ENCODE assay signal across 9 mouse cellular contexts in genomic region chr2:27718191-27718590, GRCm38 (mm10). TPM values are rescaled to one million over a fixed set of nuclear protein-coding genes. Genes with fewer than 3 reads are reported as not detected.
DNase-seq lines count a peak whose midpoint lies in the region; ATAC-seq lines count a peak whose summit lies in the region.
"Had no signal": no experiment of that assay in that cellular context is flagged by ENCODE, and none has a peak within 500 bp of the region (broad histone marks: within the 10 kb centered on the region; RNA-seq: fewer than 3 reads in every experiment).

No protein-coding gene starts in this region.

- H3K9ac ChIP-seq in embryonic facial prominence, embryonic 13.5 days, result 0 out of 2 replicates have a peak overlapping the region, but pooled peaks have one; percentile 11
- no peak overlapping the region for H3K9ac ChIP-seq in intestine, embryonic 15.5 days
- H3K9ac ChIP-seq in lung, embryonic 16.5 days (ENCODE audit: low read length), result no peak overlapping the region
- H3K9ac ChIP-seq: midbrain, embryonic 12.5 days had no signal

- no peak; the same call in 1 of the 2 replicates for ATAC-seq in embryonic facial prominence, embryonic 13.5 days (ENCODE audit: insufficient number of reproducible peaks, insufficient read depth, low FRiP score, low TSS enrichment, low read depth)
- ATAC-seq in intestine, embryonic 15.5 days, result peak; percentile 79
- peak; percentile 81 for ATAC-seq in lung, embryonic 16.5 days (ENCODE audit: low read depth)

- H3K4me3 ChIP-seq in embryonic facial prominence, embryonic 13.5 days, result no peak overlapping the region
- H3K4me3 ChIP-seq in embryonic facial prominence, embryonic 10.5 days, result no peak overlapping the region
- no peak overlapping the region for H3K4me3 ChIP-seq in intestine, embryonic 15.5 days (replicated peaks)
- no peak overlapping the region for H3K4me3 ChIP-seq in lung, embryonic 16.5 days (ENCODE audit: low read length)
- no peak overlapping the region for H3K4me3 ChIP-seq in forebrain, embryonic 10.5 days
- H3K4me3 ChIP-seq: midbrain, embryonic 12.5 days had no signal

- H3K36me3 ChIP-seq in embryonic facial prominence, embryonic 13.5 days, result no peaks in the 10 kb centered on the region
- no peaks in the 10 kb centered on the region for H3K36me3 ChIP-seq in embryonic facial prominence, embryonic 10.5 days (replicated peaks)
- H3K36me3 ChIP-seq in intestine, embryonic 15.5 days, result no peaks in the 10 kb centered on the region
- no peaks in the 10 kb centered on the region for H3K36me3 ChIP-seq in lung, embryonic 16.5 days (ENCODE audit: control insufficient read depth, insufficient read depth, low read length)
- H3K36me3 ChIP-seq in forebrain, embryonic 10.5 days (replicated peaks), result no peaks in the 10 kb centered on the region
- H3K36me3 ChIP-seq: midbrain, embryonic 12.5 days had no signal

- peak overlapping the region; percentile 13; the same call in 1 of the 2 replicates for H3K27ac ChIP-seq in embryonic facial prominence, embryonic 13.5 days
- no peak overlapping the region; the same call in 1 of the 2 replicates for H3K27ac ChIP-seq in embryonic facial prominence, embryonic 10.5 days (replicated peaks)
- no peak overlapping the region for H3K27ac ChIP-seq in intestine, embryonic 15.5 days
- no peak overlapping the region for H3K27ac ChIP-seq in lung, embryonic 16.5 days (ENCODE audit: low read length)
- H3K27ac ChIP-seq in forebrain, embryonic 10.5 days, result no peak overlapping the region
- H3K27ac ChIP-seq: midbrain, embryonic 12.5 days had no signal

- no peak for DNase-seq in embryonic facial prominence, embryonic 10.5 days (ENCODE audit: low spot score)
- DNase-seq in cerebellum, postnatal 10 days, result peak; percentile 90
- DNase-seq in urinary bladder, postnatal 4 days (ENCODE audit: low spot score in 2 of 2), result peak; percentile 73 to 82
- DNase-seq in forebrain, embryonic 10.5 days (ENCODE audit: extremely low spot score, low spot score), result no peak
- no peak for DNase-seq in right cerebral cortex, postnatal 25 days

- no peaks in the 10 kb centered on the region for H3K27me3 ChIP-seq in embryonic facial prominence, embryonic 13.5 days
- no peaks in the 10 kb centered on the region for H3K27me3 ChIP-seq in embryonic facial prominence, embryonic 10.5 days (replicated peaks; ENCODE audit: low read depth, poor library complexity, severe bottlenecking)
- H3K27me3 ChIP-seq in intestine, embryonic 15.5 days (replicated peaks), result no peaks in the 10 kb centered on the region
- H3K27me3 ChIP-seq in lung, embryonic 16.5 days (ENCODE audit: control insufficient read depth, insufficient read depth, low read depth, low read length), result no peaks in the 10 kb centered on the region
- H3K27me3 ChIP-seq in forebrain, embryonic 10.5 days (ENCODE audit: poor library complexity, severe bottlenecking), result peaks cover 88% of the 10 kb centered on the region

- no peak overlapping the region for H3K4me2 ChIP-seq in embryonic facial prominence, embryonic 13.5 days
- H3K4me2 ChIP-seq in intestine, embryonic 15.5 days (replicated peaks), result no peak overlapping the region
- no peak overlapping the region for H3K4me2 ChIP-seq in lung, embryonic 16.5 days (ENCODE audit: low read depth, low read length)
- H3K4me2 ChIP-seq: midbrain, embryonic 12.5 days had no signal

- no peaks in the 10 kb centered on the region for H3K9me3 ChIP-seq in embryonic facial prominence, embryonic 13.5 days
- no peaks in the 10 kb centered on the region for H3K9me3 ChIP-seq in embryonic facial prominence, embryonic 10.5 days
- H3K9me3 ChIP-seq in intestine, embryonic 15.5 days, result no peaks in the 10 kb centered on the region
- H3K9me3 ChIP-seq in lung, embryonic 16.5 days (ENCODE audit: control insufficient read depth, low read length), result no peaks in the 10 kb centered on the region
- H3K9me3 ChIP-seq in forebrain, embryonic 10.5 days, result no peaks in the 10 kb centered on the region
- H3K9me3 ChIP-seq: midbrain, embryonic 12.5 days had no signal

- peaks cover 89% of the 10 kb centered on the region for H3K4me1 ChIP-seq in embryonic facial prominence, embryonic 13.5 days
- peaks cover 84% of the 10 kb centered on the region for H3K4me1 ChIP-seq in embryonic facial prominence, embryonic 10.5 days
- peaks cover 60% of the 10 kb centered on the region for H3K4me1 ChIP-seq in intestine, embryonic 15.5 days (replicated peaks)
- H3K4me1 ChIP-seq in lung, embryonic 16.5 days (replicated peaks; ENCODE audit: control insufficient read depth, insufficient read depth, low read length), result peaks cover 52% of the 10 kb centered on the region
- peaks cover 75% of the 10 kb centered on the region for H3K4me1 ChIP-seq in forebrain, embryonic 10.5 days

RNA-seq across cellular contexts. Expression of gene Rxra, which starts 42.0 kb away (rescaled TPM):
- polyA plus RNA-seq in embryonic facial prominence, embryonic 13.5 days (2015; fragmentation: Nextera tagmentation; extraction: Ambion mirVana), result 16.7 and 18.7 TPM in 2 replicates
- 8.8 and 9.3 TPM in 2 replicates for polyA plus RNA-seq in embryonic facial prominence, embryonic 10.5 days (2016; fragmentation: Nextera tagmentation; extraction: Ambion mirVana)
- 11.7 and 12.5 TPM in 2 replicates for polyA plus RNA-seq in intestine, embryonic 15.5 days (2015; fragmentation: Nextera tagmentation; extraction: Ambion mirVana)
- 11.3 TPM in 2 replicates for polyA plus RNA-seq in lung, embryonic 16.5 days (2015; fragmentation: Nextera tagmentation; extraction: Ambion mirVana)
- polyA plus RNA-seq in forebrain, embryonic 10.5 days (2016; fragmentation: Nextera tagmentation; extraction: Ambion mirVana), result 7.7 and 7.8 TPM in 2 replicates

Comparison
In these comparisons a context has a peak if more than half of its experiments do, and no peak if none do; other contexts are left out.
1. DNase-seq: peak in cerebellum, postnatal 10 days (2 of 2) and urinary bladder, postnatal 4 days (2 of 2); none in embryonic facial prominence, embryonic 10.5 days (single experiment), forebrain, embryonic 10.5 days (single experiment) and right cerebral cortex, postnatal 25 days (single experiment).